Mouse (Mus musculus): ENCODE results near the gene Dmc1. TPM values are rescaled to one million over a fixed set of nuclear protein-coding genes. Genes with fewer than 3 reads are reported as not detected.

Gene Dmc1
- polyA plus RNA-seq, 1 experiment from 2014 or later: 0.90 TPM

GRCm38 (mm10) chr15:79608214-79608613 lies 3.3 kb upstream of the Dmc1 start:
- Histone ChIP-seq H3K4me2 (replicated peaks; ENCODE audit: low read depth, low read length) (no peak overlapping the region), H3K4me1 (ENCODE audit: insufficient read depth, low read depth, low read length) (no peaks in the 10 kb centered on the region), H3K4me3 (ENCODE audit: low read depth, low read length) (no peak overlapping the region), H3K27ac (ENCODE audit: low read length) (no peak overlapping the region), H3K36me3 (ENCODE audit: insufficient read depth, low read length) (no peaks in the 10 kb centered on the region), H3K9me3 (ENCODE audit: low read length) (no peaks in the 10 kb centered on the region), H3K27me3 (replicated peaks; ENCODE audit: insufficient read depth, low read length) (no peaks in the 10 kb centered on the region), H3K9ac (replicated peaks; ENCODE audit: low read depth) (no peak overlapping the region)
- DNase-seq (ENCODE audit: low spot score): no peak
- no peak for ATAC-seq
- TF ChIP-seq EP300 (IDR thresholded peaks at IDR 0.05): no peak
- TF ChIP-seq CTCF (IDR thresholded peaks at IDR 0.05): no peak
- 78% methylated on average over 7 of the region's 7 CpGs for WGBS

DNA sequence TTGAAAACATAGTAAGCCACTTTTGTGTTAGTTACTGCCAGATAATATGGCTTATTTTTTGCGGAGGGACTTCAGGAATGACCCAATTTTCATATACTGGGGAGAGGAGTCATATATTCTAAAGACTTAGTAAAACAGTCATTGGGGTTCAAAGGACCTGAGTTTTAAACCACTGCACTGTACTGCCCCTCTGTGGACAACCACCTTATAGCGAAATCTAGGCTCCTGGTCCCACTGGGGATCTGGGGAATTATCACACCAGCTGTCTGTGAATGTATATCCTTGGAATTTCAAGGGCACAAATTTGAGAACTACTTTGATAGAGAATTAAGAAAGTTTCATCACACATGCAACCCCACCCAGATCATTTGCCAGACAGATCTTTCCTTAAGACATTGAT lies 2.8 kb upstream of the Dmc1 start:
- TF ChIP-seq EP300 (IDR thresholded peaks at IDR 0.05): no peak
- TF ChIP-seq CTCF (IDR thresholded peaks at IDR 0.05): peak; percentile 60
- no peaks in the 10 kb centered on the region for H3K36me3 ChIP-seq (ENCODE audit: insufficient read depth, low read length)
- no peaks in the 10 kb centered on the region for H3K4me1 ChIP-seq (ENCODE audit: insufficient read depth, low read depth, low read length)
- H3K27ac ChIP-seq (ENCODE audit: low read length): no peak overlapping the region
- no peak overlapping the region for H3K4me3 ChIP-seq (ENCODE audit: low read depth, low read length)
- no peaks in the 10 kb centered on the region for H3K27me3 ChIP-seq (replicated peaks; ENCODE audit: insufficient read depth, low read length)
- WGBS: 53% methylated on average over 2 of the region's 2 CpGs
- no peaks in the 10 kb centered on the region for H3K9me3 ChIP-seq (ENCODE audit: low read length)
- H3K9ac ChIP-seq (replicated peaks; ENCODE audit: low read depth): no peak overlapping the region
- ATAC-seq (no peak), DNase-seq (ENCODE audit: low spot score) (peak; percentile 39)
- no peak overlapping the region for H3K4me2 ChIP-seq (replicated peaks; ENCODE audit: low read depth, low read length)

DNA sequence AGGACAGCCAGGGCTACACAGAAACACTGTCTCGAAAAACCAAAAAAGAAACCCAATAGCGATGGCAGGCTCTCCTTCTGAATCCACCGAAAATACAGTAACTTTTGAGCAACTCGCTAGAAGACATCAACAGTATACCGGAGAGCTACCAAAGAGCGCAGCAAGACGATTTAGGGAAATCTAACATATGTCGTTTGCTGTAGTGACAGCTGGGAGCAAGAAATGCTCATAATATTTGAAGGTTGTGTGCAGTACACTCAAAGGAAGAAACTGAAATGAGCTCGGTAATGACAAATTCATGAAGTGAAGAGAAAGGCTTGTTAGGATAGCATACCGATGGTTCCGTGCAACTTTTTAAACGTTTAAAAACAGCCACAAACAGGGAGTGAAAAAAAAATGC lies 1.3 kb upstream of the Dmc1 start:
- no peak for ATAC-seq
- Histone ChIP-seq H3K27me3 (replicated peaks; ENCODE audit: insufficient read depth, low read length) (no peaks in the 10 kb centered on the region), H3K9me3 (ENCODE audit: low read length) (no peaks in the 10 kb centered on the region), H3K4me2 (replicated peaks; ENCODE audit: low read depth, low read length) (no peak overlapping the region), H3K36me3 (ENCODE audit: insufficient read depth, low read length) (no peaks in the 10 kb centered on the region), H3K4me1 (ENCODE audit: insufficient read depth, low read depth, low read length) (no peaks in the 10 kb centered on the region), H3K27ac (ENCODE audit: low read length) (no peak overlapping the region), H3K9ac (replicated peaks; ENCODE audit: low read depth) (no peak overlapping the region), H3K4me3 (ENCODE audit: low read depth, low read length) (no peak overlapping the region)
- no peak for TF ChIP-seq CTCF (IDR thresholded peaks at IDR 0.05)
- no peak for TF ChIP-seq EP300 (IDR thresholded peaks at IDR 0.05)
- DNase-seq (ENCODE audit: low spot score): no peak
- WGBS: 79% methylated on average over 12 of the region's 12 CpGs

GRCm38 (mm10) chr15:79600176-79600575 lies 4.7 kb downstream of the Dmc1 start:
- Histone ChIP-seq H3K4me3 (ENCODE audit: low read depth, low read length) (no peak overlapping the region), H3K27ac (ENCODE audit: low read length) (no peak overlapping the region), H3K27me3 (replicated peaks; ENCODE audit: insufficient read depth, low read length) (no peaks in the 10 kb centered on the region), H3K9ac (replicated peaks; ENCODE audit: low read depth) (no peak overlapping the region), H3K4me1 (ENCODE audit: insufficient read depth, low read depth, low read length) (no peaks in the 10 kb centered on the region), H3K36me3 (ENCODE audit: insufficient read depth, low read length) (no peaks in the 10 kb centered on the region), H3K4me2 (replicated peaks; ENCODE audit: low read depth, low read length) (no peak overlapping the region), H3K9me3 (ENCODE audit: low read length) (no peaks in the 10 kb centered on the region)
- 71% methylated on average over 2 of the region's 2 CpGs for WGBS
- ATAC-seq (no peak), DNase-seq (ENCODE audit: low spot score) (no peak)
- no peak for TF ChIP-seq EP300 (IDR thresholded peaks at IDR 0.05)

- no peak for DNase-seq (ENCODE audit: low spot score)
- H3K27ac ChIP-seq (ENCODE audit: low read length): no peak overlapping the region
- H3K27me3 ChIP-seq (replicated peaks; ENCODE audit: insufficient read depth, low read length): no peaks in the 10 kb centered on the region
- TF ChIP-seq CTCF (IDR thresholded peaks at IDR 0.05) (no peak), EP300 (IDR thresholded peaks at IDR 0.05) (no peak)
- WGBS: 77% methylated on average over 1 of the region's 1 CpGs
- no peaks in the 10 kb centered on the region for H3K36me3 ChIP-seq (ENCODE audit: insufficient read depth, low read length)
- no peak overlapping the region for H3K4me3 ChIP-seq (ENCODE audit: low read depth, low read length)
- H3K9ac ChIP-seq (replicated peaks; ENCODE audit: low read depth): no peak overlapping the region
- no peak overlapping the region for H3K4me2 ChIP-seq (replicated peaks; ENCODE audit: low read depth, low read length)
- H3K4me1 ChIP-seq (ENCODE audit: insufficient read depth, low read depth, low read length): no peaks in the 10 kb centered on the region
- ATAC-seq: no peak
- H3K9me3 ChIP-seq (ENCODE audit: low read length): no peaks in the 10 kb centered on the region
Observed at GRCm38 (mm10) chr15:79598715-79599114, 6.2 kb downstream of the Dmc1 start.

DNA sequence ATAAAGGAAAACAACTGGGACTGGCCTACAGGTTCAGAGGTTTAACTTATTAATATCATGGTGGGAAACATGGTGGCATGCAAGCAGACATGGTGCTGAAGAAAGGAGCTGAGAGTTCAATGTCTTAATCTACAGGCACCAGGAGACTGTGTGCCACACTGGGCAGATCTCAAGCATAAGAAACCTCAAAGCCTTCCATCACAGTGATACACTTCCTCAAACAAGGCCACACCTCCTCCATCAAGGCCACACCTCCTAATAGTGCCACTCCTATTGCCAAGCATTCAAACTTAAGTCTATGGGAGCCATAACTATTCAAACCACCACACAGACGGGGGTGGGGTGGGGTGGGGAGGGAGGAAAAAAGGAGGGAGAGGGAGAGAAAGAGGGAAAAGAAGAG lies 23.3 kb downstream of the Dmc1 start:
- no peak overlapping the region for H3K27ac ChIP-seq (ENCODE audit: low read length)
- H3K36me3 ChIP-seq (ENCODE audit: insufficient read depth, low read length): no peaks in the 10 kb centered on the region
- TF ChIP-seq CTCF (IDR thresholded peaks at IDR 0.05): no peak
- no peak for TF ChIP-seq EP300 (IDR thresholded peaks at IDR 0.05)
- H3K4me2 ChIP-seq (replicated peaks; ENCODE audit: low read depth, low read length): no peak overlapping the region
- ATAC-seq (no peak), DNase-seq (ENCODE audit: low spot score) (no peak)
- H3K9me3 ChIP-seq (ENCODE audit: low read length): no peaks in the 10 kb centered on the region
- H3K4me3 ChIP-seq (ENCODE audit: low read depth, low read length): no peak overlapping the region
- 50% methylated on average over 1 of the region's 1 CpGs for WGBS
- no peaks in the 10 kb centered on the region for H3K27me3 ChIP-seq (replicated peaks; ENCODE audit: insufficient read depth, low read length)
- H3K9ac ChIP-seq (replicated peaks; ENCODE audit: low read depth): no peak overlapping the region
- H3K4me1 ChIP-seq (ENCODE audit: insufficient read depth, low read depth, low read length): no peaks in the 10 kb centered on the region
